Mouse (Mus musculus): ENCODE results near the gene Cep128.
"Not testable (repeated sequence)": the region's sequence is repeated elsewhere in the genome, so short reads cannot be mapped to it uniquely, and the experiment has no call there.

The Cep128 gene

DNA sequence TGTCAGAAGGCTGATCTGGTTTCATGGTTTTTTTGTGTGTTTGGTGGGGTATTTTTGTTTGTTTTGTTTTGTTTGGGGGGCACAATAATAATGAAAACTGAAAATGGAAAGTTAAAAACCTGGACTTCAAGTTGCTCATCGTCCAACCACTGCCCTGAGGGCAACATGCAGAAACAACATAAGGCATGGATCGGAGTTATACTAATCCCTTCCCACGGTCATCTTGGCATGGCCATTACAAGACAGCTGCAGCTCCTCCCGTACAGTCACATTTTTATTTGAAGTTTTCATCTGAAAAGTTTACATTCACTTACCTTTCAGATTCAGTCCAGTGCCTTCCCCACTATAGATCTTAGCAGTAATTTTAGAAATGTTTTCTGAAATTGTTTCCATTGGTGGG, 321.5 kb downstream of the Cep128 start:
- no peak for DNase-seq (ENCODE audit: low spot score)

DNA sequence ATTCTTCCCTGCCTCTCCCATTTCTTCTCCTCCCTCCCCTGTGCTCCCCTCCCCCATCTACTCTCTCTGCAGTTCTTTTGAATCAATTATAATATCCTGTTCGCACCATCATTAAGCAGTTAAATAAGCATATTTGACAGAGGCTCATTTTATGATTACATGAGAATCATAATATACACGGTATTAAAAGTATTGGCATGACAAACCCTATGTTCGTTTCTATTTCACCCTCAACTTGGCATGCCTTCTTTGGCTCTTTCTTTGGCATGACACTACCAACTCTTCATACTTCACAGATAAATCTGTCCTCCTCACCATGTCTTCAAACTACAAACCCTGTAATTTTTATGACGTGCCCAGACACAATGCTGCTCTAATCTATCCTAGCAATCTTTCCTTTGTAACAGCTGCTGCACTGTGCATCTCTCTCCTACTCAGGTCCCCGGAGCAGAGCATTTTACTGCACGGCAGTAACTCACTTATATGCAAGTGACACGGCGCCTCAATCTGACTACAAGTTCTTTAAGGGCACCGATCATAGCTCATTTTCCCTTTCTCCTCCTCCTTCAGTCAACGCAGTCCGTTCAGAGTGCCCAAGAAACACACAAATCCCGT, 324.4 kb downstream of the Cep128 start:
- no peak for DNase-seq (ENCODE audit: low spot score)

DNA sequence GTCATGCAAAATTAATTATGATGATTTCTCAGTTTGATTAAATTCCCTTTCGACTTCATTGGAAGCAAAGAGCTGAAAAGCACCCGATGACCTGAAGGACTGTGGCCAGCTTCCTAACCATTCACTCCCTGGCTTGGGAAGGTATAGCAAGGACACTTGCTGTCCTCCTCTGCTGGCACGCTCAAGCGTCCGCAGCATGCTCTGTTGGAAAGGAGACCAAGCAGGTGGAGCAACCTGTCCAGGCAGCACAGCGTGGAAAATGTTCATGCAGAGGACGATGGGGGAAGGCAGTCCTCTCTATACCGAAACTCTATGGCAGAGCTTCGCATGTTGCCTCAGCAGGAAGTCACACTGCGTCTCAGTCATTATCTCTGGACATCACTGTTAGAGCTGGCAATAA, 327.3 kb downstream of the Cep128 start:
- DNase-seq (ENCODE audit: low spot score), result no peak

DNA sequence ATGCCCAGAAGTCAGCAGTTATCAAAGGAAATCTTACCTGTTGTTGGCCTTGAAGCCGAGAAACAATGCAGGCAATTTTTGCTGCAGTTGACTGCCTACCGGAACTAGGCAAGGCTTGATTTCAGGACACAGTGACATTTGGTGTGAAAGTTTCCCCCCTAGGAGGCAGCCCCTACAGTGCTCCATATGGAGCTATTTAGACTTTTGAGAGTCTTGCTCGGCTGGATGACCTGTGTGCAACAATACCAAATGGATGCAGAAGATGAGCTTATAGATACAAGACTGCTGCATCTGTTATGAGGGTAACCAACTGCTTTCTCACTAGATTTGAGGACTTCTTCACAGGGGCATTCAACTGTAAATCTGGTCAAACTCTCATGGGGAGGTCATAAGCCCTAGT, 331.9 kb downstream of the Cep128 start:
- no peak for DNase-seq (ENCODE audit: low spot score)

DNA sequence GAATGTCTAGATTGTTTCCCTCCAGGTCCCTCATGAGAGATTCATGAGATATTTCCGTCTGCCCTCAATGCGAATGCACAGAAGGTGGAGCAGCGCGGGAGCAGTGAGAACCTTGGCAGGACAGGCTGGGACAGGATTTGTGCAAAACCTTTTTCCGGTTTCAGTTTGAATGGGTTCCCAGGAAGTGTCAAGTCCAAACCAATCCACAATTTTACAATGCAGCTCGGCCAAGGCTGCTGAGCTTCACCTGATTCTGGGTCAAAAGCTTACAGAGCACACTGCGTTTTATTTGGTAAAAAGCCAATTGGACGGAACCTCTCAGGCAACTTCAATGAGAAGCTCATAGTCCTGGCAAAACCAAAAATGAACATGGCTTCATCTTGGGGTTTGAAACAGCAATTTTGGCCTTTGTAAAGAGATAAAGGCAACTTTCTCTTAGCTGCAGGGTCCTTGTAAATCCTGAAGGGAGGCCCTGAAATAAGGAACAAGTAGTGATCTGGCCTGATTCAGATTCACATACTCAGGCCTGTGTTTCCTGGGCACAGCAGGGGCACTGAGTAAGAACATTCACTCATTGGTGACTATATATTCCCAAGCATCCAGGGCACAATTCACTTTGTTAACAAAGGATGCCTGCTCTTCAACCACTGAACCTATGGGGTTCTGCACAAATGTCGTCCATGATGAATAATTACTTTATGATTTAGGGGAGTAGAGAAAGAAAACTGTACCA, 333.4 kb downstream of the Cep128 start:
- DNase-seq (ENCODE audit: low spot score), result no peak

DNA sequence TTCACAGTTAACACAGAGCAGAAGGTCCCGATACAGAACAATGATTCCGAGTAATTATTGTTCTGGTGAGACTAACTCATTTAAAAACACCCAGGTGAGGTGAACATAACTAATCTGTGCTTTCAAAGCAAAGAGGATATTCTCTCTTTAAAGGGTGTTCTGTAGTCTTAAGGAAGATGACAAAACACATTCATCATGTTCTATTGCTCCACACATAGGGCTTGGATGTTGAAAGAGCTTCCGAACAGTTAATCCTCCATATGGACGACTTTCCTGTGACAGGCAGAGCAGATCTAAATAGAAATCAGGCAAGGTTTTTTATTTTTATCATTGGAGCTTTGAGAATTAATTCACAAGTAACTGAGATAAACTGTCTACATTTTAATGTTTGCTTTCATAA, 342.8 kb downstream of the Cep128 start:
- DNase-seq (ENCODE audit: low spot score), result no peak

DNA sequence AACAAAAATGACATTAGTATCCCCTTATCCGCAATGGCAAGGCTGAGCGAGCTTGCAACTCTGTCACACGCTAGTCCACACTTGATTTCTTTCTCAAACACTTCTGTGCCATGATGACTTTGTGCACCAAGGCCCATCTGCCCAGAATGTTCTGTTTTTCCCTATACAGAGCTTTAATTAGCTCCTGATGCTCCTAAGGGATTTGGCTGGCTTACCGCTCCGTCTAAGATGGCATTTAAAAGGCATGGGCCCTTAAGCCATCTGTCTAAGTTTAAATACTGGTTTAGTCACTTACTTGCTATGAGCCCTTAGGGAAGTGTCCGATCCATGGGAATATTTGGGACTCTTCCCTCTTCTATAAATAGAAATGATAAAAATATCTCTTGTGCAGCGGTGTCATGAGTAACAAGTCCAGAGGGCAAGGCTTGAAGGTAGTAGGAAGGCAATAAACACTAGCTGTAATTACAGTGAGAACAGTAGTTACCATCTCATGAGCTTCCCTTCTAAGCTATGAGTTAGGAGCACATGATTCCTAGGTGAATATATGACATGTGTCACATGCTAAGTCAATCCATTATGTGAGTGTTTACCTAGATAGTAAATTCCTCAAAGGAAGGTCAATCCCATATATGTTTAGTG, 343.8 kb downstream of the Cep128 start:
- DNase-seq (ENCODE audit: low spot score), result no peak

DNA sequence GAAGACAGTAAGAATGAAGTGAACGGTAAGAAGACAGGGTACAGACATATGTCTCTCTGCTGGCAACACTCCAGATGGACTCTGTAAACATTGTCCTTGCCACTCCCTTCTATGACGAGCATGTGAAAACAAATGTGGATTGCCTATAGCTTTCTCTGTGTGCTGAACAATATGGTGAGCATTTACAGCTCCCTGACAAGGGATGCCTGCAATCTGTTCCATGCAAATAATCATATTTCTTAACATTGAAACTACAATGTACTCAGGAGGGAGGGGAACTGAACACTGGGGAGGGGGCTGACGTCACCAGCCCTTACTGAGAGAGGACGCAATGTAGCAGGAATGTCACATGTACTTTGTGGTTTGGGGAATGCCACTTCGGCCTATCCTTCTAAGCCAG, 355.1 kb downstream of the Cep128 start:
- no peak for DNase-seq (ENCODE audit: low spot score)

DNA sequence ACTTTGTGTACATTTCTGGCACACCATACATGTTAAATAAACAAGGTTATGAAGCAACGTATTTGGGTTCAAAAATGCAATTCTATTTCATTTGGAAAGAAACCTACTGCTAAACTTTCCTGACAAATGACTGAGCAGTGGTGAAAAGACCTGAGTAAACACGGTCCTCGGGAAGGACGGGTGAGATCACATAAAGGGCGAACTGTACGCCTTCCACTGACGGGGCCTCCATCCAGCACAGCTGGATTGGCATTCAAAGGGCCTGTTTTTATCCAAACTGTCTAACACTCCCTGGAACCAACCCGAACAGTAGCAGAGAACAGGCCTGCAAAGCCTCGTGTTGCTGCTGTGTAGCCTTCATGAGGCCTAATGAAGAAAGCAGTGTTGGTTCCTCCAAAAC, 356.5 kb downstream of the Cep128 start:
- DNase-seq (ENCODE audit: low spot score), result no peak

DNA sequence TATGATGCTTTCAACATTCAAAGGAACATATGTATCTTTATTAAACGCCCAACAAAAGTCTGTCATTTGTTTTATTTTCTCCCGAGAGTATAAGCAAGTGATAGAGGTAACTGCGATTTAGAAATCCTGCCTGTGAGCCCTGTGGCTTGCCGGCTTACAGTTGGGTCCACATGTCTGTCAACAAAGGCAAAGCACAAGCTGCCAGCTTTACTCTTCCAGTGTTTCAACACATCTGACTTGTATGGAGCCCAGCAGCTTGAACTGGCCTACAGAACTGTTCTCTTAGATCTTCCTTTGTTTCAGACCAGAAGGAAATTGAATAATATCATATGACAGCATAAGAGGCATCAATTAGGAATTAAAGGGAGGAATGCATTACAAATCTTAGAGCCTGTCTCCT, 357.1 kb downstream of the Cep128 start:
- DNase-seq (ENCODE audit: low spot score), result no peak

DNA sequence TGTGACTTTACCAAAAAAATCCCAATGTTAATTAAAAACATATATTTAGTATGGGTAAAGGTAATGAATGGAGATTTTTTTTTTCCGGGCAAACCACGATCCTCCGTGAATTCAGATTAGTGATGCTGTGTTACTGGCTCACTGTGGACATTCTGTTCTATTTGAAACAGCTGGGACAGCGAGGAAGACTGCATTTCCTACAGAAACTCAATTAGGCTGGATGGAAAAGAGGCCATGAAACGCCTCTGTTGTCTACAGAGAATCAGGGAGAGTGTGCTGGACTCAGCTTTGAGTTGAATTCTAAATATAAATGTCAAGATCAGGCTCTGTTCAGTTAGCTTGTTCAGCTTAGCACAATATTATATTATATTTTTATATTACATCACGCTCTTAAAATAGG, 369.1 kb downstream of the Cep128 start:
- DNase-seq (ENCODE audit: low spot score), result no peak

DNA sequence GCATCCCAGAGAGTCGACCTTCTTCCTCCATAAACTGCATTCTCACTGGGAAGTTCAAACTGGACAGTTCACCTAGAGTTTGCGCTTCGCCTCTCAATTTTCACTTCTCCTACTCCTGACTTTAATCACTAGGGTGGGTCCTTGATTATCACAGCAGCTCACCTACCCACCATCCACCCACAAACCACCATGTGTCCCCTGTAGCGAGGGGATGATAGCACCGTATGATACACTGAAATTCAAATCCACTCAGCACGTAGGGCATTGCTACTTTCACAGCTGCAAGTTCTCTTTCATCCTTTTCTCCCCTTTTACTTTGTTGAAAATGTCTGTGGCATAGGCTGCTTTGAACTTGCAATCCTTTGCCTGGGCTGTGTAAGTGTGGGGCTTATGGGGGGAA, 371.2 kb downstream of the Cep128 start:
- no peak for DNase-seq (ENCODE audit: low spot score)

DNA sequence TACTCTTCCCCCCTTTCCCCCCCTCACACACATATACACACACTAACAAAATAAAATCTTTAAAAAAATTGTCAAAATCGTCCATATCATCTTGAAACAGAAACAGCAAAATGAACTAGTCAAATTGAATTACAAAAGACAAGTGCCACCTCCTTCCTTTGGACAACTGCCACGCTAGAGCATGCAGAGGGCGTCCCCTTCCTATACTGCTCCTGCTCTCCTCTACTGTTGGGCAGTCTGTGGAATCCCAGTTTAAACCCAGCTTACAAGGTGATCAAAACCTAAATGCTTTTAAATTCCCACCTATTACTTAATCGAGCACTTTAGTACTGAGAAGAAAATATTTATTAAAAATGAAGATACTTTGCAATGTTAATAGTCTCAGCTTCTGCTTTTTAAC, 372.0 kb downstream of the Cep128 start:
- DNase-seq (ENCODE audit: low spot score), result no peak

DNA sequence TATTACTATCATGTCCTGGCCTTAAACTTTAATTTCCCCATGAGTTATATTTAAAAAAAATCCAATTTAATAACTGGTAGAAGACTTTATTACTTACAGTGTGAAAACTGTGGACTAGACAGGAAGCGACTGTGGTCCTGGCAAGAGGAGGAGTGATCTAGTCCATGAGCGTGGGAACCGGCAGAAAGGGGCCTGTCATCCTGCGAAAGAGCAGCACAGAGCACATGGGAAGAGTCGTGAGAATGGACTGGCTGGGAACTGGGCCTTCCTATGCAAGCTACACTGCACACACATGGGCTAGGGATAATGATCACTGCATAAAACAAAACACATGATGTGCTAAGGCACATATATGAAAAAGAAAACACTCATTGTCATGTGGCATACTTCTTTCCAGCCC, 375.5 kb downstream of the Cep128 start:
- DNase-seq (ENCODE audit: low spot score), result no peak

DNA sequence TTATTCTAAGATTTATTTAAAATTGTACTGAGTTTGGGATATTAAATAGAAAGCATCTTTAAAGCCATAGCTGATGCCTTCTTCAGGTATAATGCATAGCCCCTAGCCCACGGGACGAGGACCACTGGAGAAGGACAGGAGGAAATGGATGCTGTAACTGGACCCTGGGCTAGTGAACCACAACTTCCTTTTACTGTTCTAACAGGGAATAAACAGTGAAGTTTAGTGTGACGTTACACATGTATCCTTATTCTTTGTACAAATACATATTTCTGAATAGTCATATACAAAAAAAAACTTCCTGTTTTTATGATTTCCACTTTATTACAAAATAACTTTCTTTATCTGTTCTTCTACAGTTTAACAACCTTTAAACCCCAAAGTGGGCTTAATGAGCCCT, 376.0 kb downstream of the Cep128 start:
- DNase-seq (ENCODE audit: low spot score), result no peak

DNA sequence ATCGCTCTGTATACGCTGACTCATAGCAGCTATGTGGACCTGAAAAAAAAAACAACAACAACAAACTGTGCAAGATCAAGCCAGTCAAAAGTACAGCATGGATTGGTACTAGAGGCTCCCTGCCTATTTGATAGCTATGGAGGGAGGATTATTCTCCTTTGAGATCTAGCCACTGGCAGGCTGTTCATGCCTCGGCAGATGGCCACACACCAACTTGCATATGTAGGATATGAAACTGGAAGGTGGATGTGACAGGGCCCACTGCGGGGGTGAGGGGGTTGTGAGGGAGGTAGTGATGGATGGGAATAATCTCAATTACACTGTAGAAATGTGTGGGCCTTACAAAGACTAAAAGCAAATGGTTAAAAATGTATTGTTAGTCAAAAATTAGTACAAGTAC, 386.7 kb downstream of the Cep128 start:
- DNase-seq (ENCODE audit: low spot score), result no peak

DNA sequence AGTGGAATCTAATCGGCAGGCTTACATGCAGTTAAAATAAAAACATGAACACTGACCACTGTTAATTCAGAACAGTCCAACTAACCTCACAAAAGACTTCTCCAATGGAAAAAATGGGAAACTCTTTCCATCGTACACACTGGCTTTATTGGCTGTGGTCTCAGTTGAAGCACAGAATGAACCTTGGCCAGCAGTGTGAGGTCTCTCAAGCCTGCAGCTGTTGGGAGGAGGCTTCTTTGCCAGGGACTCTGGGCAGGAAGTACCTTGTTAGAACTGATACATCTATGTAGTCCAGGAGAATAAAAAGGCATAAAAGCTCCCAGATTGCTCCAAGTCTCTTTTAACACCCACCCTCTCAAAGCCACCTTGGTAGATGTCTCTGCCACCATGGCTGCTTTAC, 390.9 kb downstream of the Cep128 start:
- DNase-seq (ENCODE audit: low spot score), result no peak

DNA sequence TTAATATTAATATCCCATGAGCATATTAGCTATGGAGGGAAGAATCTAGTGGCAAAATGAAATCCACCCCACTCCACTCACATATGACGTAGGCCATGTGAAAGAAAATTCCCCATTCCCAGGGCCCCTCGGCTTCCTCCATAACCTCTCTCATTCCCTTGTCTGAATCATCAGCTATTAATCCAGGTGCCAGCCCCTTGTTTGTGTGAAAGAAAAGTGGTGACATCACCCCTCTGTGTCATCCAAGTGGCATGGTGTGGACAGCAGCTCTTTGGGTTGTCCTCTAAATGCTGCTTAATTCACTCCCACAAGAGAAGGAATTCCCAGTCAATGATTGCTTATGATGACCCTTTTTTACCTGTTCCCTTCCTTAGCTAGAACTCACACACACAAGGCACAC, 396.4 kb downstream of the Cep128 start:
- no peak for DNase-seq (ENCODE audit: low spot score)

DNA sequence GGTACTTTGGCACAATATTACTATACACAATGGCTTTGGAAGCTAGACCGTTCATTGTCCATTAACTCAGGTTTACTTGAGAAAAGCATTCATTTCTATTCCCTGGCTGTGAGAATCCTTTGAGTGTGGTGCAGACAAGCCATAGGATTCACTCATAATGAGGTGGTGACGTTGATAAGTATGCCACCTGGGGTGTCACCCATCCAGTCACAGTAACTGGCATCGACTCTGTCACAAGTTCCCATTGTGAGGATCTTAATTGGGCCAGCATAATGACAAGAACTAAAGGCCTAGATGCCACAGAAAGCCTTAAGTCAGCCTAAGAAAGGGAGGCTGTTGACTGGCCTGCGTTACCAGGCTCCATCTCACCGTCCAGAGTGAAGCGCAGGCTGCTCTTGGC, 396.9 kb downstream of the Cep128 start:
- no peak for DNase-seq (ENCODE audit: low spot score)

DNA sequence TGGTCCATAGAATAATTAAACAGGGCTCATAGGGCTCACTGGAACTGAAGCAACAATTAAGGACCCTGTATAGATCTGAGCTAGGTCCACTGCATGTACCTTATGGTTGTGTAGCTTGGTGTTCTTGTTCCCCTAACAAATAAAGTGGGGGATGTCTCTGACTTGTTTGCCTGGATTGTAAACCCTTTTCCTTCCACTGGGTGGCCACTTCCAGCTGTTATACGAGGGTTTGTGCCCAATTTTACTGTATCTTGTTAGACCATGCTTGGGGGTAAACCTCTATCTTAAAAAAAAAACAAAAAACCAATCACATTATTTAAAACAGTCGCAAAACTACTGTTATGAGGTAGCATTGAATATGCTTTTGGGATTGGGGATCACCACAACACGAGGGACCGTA, 402.2 kb downstream of the Cep128 start:
- DNase-seq (ENCODE audit: low spot score), result no peak

DNA sequence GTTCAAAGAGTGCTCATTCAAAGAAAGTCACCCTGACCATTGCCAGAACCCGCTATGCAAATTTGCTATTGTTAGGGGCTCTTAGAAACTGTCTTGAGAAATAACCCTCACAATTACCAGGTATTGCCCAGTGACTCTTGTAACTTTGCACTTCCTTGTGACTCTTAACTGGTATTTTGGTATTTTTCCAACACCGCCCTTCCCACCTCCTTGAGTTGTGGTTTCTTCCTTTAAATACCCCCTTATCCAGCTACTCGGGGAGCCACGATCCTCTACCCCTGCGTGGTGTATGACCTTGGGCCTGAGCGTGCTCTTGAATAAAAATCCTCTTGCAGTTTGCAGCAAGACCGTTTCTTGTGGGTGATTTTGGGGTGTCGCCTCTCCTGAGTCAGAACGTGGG, 407.8 kb downstream of the Cep128 start:
- not testable (repeated sequence) for DNase-seq (ENCODE audit: low spot score)

DNA sequence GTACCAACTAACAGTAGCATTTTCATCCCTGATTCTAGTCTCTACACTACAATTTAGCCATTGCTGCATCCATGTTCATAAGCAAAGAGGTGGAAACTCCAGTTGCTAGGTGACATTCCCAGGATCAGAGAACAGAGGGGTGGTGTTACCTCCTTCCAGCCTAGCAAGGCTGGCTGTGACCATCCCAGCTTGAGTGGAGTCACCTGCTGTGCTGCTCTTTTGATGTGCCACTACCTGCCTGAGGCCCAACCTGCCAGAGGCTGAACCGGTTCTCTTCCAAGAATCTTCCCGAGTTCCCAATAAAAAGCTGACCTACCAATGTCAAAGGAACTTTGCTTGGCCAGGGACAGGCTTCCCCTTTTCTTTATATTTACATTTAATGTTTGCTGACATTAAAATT, 408.8 kb downstream of the Cep128 start:
- no peak for DNase-seq (ENCODE audit: low spot score)

DNA sequence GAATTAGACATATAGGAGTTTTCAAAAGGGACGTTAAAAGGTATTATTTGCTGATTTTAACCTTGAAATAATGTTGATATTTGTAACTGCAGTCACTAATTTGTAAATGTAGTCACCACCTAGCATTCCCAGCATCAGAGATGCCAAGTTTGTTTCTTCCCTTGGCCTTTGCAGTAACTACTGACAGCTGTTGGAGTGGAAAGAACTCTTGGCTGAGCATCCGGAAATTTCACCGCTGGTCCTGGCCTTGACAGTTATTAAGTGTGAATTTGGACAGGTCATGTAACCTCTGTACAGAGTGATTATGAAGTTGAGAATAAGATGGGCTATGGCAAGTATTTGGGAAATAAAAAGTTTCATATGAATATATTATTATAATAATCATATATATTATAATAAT, 413.1 kb downstream of the Cep128 start:
- DNase-seq (ENCODE audit: low spot score), result no peak

All from c-Kit-positive CD71-positive TER-119-positive erythroid progenitor cells, embryonic 14.5 days (primary cell).